Mouse (Mus musculus) testis, postnatal 14 days (tissue): Measurements from ENCODE around the gene Ets2.
"Not testable (repeated sequence)": the region's sequence is repeated elsewhere in the genome, so short reads cannot be mapped to it uniquely, and the experiment has no call there.

ENCODE experiments used
- DNase-seq: peaks from one replicate; pipeline ENCODE4 v3.0.0; 2021; ENCODE audit warnings: low spot score

Gene Ets2

DNA sequence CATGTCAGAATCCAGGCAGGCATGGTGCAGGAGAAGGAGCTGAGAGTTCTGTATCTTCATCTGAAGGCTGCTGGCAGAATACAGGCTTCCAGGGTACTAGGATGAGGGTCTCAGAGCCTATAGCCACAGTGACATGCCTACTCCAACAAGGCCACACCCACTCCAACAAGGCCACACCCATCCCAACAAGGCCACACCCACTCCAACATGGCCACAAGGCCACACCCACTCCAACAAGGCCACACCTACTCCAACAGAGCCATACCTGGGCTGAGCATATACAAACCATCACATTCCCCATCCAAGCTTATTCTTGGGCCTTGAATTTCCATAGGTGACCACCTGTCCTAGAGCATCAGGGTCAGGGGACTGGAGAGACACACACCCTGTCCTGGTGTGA lies 34.2 kb downstream of the Ets2 start:
- DNase-seq = no peak

DNA sequence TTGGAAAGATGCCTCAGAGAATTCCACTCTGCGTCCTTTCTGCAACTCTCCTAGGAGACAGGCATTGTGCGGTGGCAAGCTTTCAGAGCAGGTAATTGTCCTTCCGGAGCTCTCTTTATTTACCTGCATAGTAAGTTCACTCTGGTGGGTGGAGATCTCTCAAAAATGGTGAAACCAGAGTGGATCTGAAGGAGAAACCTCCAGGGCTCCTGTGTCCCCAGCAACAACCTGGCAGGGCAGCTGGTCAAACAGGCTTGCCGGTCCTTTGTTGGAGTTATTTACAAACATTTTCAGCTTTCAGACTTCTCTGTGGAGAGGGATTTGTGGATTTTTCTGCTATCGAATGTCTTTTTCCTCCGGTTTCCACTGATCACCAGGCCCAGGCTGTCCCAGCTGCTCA lies 34.6 kb downstream of the Ets2 start:
- no peak for DNase-seq

- DNase-seq = no peak
Observed at GRCm38 (mm10) chr16:95739522-95739921, 37.6 kb downstream of the Ets2 start.

DNA sequence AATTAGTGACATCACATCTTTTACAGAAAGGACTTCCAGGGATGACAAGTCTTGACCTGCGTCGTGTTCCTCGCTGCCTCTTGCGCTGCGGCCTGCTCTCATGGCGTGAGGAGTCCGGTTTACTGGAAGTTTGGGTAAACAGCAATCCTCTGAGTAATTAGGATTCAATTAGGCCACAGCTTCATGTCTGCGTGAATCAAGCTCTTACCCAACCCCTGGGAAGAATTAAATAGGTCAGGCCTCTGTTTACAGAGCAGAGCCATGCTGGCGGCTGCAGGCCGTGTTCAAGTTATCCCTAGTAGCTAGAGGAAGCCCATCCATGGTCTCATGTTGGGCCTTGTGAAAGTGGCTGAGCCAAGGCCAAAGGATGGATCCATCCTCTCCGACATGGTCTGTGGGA lies 39.5 kb downstream of the Ets2 start:
- no peak for DNase-seq

DNA sequence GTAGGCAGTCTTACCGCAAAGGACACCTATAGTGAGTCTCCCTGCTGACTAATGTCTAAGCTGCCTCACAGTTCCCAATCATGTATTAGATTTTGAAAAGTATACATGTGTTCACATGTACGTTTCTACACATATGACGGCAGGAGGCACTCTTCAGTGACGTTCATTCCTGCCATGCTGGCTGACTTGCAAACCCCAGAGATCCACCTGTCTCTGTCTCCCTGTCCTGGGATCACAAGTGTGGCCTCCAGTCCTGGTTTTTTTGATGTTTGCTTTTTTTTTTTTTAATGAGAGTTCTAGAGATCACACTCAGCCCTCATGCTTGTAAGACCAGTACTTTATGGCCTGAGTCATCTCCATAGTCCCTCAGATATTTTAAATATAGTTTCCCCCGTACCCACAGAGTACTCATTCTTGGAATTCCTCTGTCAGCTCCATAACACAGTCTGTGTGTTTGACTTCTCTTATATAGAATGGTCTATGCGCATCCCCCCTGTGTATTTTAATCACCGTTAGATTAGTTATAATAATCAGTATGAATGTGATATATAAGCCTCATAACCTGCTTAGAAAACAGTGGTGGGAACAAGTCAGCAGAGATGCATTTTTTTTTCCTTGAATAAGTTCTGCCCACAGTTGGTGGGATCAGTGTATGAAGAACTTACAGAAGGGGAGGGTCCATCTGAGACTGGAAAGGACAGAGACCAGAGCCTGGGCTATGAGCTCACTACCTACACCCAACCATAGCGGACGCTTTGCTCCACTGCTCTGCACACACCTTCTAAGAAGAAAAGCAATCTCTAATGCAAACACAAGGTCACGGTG lies 40.3 kb downstream of the Ets2 start:
- DNase-seq = no peak

GRCm38 (mm10) chr16:95742740-95743030 lies 40.8 kb downstream of the Ets2 start:
- no peak for DNase-seq

DNA sequence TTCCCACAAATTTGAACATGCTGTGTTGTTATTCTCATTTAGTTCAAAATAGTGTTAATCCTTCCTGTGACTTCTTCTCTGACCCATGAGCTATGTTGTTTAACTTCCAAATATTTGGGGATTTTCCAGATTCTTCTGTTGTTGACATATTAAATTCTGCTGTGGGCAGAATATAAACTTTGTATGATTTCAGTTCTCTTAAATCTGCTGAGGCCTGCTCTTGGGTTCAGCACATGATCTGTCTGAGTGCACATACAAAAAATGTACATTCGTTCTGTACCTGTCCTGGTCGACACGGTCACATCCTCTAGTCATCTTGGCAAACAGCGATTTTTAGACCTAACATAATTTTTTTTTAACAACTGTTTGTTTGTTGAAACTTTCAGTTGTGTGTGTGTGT lies 41.2 kb downstream of the Ets2 start:
- no peak for DNase-seq

GRCm38 (mm10) chr16:95744771-95745170 lies 42.9 kb downstream of the Ets2 start:
- DNase-seq = no peak

DNA sequence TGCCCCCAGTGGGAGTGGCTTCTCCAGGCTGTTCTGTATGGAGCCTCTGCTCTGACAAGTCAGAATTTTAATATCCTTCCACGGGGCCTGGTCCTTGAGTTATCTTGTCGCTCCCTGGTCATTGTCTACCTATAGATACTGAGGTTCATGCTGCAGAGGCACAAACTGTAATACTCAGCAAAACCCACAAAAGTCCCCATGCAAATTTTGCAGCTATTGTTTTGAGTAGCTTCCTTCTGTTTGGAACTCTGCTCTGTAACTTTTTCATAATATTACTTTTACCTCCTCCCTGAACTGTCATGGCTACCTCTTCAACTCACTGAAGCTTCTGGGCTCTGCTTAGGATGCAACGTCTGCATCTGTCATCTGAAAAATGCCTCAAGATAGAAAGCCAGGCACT lies 43.8 kb downstream of the Ets2 start:
- DNase-seq = no peak

DNA sequence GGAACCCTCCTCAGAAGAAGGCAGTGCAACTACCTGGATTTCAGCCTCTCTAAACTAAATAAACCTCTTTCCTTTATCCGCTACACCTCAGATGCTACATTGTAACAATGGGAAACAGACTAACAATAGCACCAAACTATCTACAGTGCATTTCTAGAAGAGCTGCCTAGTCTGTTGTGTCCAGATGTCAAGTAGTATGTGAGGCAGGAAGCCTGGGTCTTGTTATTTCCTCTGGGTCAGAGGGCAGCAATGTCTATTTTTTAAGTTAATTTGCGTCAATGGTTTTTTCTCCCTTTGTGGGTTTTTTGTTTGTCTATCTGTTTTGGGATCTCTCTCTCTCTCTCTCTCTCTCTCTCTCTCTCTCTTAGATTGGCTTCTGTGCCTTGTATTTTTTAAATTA lies 44.7 kb downstream of the Ets2 start:
- DNase-seq = no peak

DNA sequence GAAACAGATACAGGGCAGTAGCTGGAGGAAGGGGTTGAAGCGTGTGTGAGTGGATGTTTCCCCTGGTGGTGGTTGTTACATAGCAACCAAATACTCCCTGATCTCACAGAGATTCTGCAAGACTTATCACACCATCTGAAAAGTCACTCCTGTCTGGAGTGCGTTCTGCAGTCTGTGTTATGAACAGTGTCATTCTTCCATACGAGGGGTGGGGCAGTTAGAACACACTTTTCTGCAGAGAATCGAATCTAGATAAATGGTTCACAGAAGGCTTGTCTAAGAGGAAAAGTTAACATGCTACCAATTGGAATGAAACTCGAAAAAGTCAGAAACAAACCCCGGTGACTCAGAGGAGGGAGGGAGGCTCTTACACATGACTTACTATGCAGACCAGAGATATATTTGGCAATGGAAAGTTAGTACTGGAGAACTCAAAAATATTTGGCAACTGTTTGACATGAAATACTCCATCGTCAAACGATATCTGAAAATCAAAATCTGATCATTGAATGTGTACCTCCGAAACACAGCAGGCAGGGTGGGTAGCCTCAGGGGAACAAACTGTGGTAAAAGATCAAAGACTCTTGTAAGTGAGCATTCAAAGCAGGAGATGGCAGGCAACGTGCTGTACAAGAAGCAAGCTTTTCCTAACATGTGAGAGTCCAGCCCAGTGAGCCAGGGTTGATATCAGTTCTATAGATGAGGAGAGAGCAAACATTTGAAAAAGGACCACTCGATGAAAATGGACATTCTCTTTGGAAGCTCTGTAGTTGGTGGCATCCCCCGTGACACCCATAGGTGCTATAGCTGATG lies 47.6 kb downstream of the Ets2 start:
- DNase-seq = no peak

- no peak for DNase-seq
Observed at GRCm38 (mm10) chr16:95750211-95750629, 48.3 kb downstream of the Ets2 start.

GRCm38 (mm10) chr16:95752502-95752901 lies 50.6 kb downstream of the Ets2 start:
- DNase-seq = no peak

GRCm38 (mm10) chr16:95753295-95753694 lies 51.4 kb downstream of the Ets2 start:
- DNase-seq = no peak

- DNase-seq = no peak
Observed at GRCm38 (mm10) chr16:95759151-95759987, 57.5 kb downstream of the Ets2 start.

GRCm38 (mm10) chr16:95759988-95760391 lies 58.1 kb downstream of the Ets2 start:
- DNase-seq = no peak

DNA sequence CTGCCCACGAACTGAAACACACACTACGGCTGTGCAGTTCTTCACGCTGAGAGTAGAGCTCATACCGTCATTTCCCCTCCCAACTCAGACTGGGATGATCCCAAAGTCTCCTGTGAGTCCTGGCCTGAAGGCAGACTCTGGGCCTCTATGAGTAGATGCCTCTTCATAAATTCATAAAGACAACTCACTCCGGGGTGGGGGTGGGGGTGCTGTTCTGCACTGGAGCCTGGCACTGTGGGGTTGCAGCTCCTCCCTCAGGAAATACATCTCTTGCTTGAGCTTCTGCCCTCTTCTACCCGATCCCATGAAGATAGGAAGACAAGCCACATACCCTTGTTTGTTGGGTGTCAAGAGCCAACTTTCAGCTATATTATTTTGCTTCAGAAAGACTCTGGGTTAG lies 59.9 kb downstream of the Ets2 start:
- DNase-seq = no peak

- no peak for DNase-seq
Observed at GRCm38 (mm10) chr16:95763201-95763600, 61.3 kb downstream of the Ets2 start.

DNA sequence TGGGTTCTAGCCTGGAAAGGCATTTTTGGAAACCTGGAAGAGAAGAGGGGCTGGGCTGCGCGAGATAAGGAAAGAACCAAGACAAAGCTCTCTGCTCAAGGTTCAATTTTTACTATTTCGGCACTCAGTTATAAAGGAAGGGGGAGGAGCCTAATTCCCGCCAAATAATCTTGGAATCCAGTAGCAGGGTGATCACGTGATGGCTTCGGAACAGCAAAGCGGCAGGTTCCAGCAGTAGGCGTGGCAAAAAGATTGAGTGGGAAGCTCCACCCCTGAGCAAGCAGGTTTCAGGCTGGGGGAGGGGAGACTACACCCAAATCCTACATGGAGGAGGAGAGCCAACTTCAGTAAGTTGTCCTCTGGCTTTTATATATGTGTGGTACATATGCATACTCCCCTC lies 62.2 kb downstream of the Ets2 start:
- DNase-seq = not testable (repeated sequence)

DNA sequence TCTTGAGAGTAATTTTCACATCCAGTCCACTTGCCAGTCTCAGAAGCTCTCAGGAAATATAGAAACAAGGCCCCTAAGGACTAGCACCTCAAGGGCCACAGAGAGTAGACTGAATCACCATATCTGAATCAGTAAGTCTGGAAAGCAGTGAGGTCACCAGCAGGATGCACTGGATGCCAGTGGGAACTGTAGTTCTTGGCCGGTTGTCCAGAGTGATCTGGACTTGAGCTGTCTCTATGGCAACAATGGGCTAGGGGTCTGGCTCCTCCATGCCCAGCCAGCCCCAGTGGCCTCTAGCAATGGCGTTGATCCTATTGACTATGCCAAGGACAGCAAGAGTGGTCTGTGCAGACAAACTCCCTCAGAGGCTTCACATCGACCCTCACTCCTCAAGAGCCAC lies 64.3 kb downstream of the Ets2 start:
- no peak for DNase-seq

DNA sequence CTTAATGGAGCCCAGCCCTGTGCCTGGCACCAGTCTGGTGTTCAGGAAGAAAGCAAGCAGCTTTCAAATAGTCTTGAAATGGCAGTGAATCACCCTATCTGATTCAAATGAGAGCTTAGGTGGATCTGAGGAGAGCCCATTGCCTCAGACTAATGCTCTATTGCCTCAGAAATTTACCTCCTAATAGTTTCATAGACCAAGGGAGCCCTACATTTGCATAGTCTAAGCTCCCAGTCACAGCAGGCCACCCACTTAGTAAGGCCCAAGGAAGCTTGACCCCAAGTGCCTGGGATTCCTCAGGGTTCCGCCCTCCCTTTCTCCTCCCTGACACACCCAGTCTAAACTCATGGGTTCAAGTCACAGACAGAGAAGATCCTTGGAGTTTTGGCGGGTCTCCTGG lies 65.4 kb downstream of the Ets2 start:
- no peak for DNase-seq

DNA sequence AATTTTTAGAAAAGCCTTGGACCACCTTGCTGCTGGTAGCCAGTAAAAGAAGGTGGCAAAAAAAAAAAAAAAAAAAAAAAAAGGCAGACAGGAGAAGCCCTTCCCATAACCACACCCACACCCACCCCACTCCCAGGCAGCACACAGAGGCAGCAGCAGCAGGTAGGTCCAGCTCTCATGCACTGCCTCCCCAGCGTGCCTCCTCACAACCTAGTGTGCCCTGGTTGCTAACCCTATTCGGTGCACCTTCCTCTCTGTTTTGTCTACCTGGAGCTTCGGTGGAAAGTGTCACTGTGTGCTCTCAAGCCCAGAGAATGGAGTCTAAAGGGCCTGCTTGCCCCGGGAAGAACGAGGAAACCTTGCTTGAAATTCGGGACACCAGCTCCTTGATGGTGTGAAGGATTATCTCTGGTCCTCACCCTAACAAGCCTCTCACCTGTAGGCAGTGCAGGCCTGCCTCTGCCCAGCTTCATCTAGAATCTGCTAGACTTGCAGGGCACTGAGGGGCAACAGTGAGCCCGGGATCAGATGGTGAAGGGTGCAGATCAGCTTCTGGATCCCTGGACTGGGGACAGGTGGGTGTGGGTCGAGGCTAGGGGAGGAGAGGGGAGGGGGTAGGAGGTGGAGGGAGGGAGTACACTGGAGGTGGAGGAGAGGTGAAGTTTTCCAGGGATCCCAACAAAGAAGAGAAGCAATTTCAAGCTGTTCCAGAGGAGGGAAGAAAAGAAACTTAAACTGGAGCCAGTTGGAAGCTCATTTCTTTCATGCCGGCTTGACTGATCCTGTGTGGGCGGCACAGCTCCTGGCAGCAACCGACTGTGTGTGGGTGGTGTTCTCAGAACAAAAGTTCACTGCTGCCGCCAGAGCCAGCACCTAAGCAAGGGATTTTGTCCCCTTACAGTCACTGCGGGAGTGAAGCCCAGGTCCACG lies 67.5 kb downstream of the Ets2 start:
- peak; percentile 77 for DNase-seq
